Mouse (Mus musculus) olfactory bulb, adult 2 months (tissue): ENCODE measurements around the gene Gse1.

Experiments used
- CTCF ChIP-seq: fragments of 200-500 bp; IDR thresholded peaks from 2 replicates; pipeline ENCODE4 v1.5.1; 2012; ENCODE audit warnings: low read depth, mild to moderate bottlenecking, low read length, moderate library complexity; ENCODE audit not compliant: insufficient read depth
- POLR2A ChIP-seq: fragments of 200-500 bp; IDR thresholded peaks from 2 replicates; pipeline ENCODE4 v1.6.1; 2012; ENCODE audit warnings: mild to moderate bottlenecking, low read depth, low read length, moderate library complexity; ENCODE audit not compliant: insufficient read depth

DNA sequence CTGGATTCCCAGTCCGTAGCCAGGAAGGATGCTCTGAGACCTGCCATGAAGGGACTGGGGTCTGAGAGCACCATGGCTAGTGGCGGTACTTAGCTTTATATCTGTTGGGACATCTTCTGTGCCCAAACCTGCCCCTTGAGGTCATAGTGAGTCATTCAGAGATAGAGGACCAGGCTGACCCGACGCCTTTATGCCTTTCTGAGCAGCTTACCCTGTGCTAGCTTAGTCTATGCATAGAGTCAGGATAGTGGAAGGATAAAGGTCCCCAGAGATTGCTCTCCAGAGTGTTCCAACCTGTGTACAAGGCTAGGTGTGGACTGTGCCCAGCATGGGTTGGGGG, 264.6 kb downstream of the Gse1 start:
- TF ChIP-seq POLR2A (no peak), CTCF (no peak)
